Mouse (Mus musculus) spleen, embryonic (tissue): ENCODE measurements around the gene Majin.

Experiments used
- CTCF ChIA-PET: fragments of 350-600 bp; sonication (Branson Sonifier 250); formaldehyde crosslinking; loops from one replicate; lab custom pipeline; 2022; lab: Charles Lee

Majin gene

GRCm38 (mm10) chr19:6184131-6184530 lies at the start of gene Majin:
TSS of gene Majin (plus strand) at chr19:6184388.
- CTCF ChIA-PET, result no interaction called here

- CTCF ChIA-PET, result no interaction called here
These were observed 47.8 kb upstream of the Majin start for GRCm38 (mm10) chr19:6136397-6136796.

- CTCF ChIA-PET, result no interaction called here
These were observed 44.5 kb upstream of the Majin start for GRCm38 (mm10) chr19:6139701-6140100.

DNA sequence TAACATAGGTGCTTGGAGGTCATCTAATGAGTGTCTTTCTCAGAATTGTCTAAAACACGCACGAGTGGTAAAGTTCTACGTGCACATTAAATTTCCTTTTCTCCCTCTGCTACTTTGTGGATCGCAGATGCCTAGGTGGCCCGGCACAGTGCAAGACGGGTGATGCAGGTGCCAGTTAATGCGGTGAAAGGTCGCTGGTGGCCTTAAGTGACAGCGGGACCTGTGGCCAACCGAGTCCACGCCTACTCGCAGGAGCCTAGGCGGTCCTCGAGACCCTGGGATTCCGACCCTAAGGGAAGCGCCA lies 43.9 kb upstream of the Majin start:
- CTCF ChIA-PET, result interaction anchor here (0.6 kb wide), 1 partner anchor 151 kb away, joined by 8 read pairs; no protein-coding TSS in a partner anchor

GRCm38 (mm10) chr19:6140678-6141393 lies 43.4 kb upstream of the Majin start, which contains the start of gene Batf2:
TSS of gene Batf2 (plus strand) at chr19:6140983.
- CTCF ChIA-PET, result interaction anchor here (0.6 to 0.7 kb wide), 2 partner anchors 152 to 215 kb away, joined by 4 to 8 read pairs; no protein-coding TSS in a partner anchor

GRCm38 (mm10) chr19:6141394-6141749 lies 42.8 kb upstream of the Majin start, which contains the start of gene Arl2:
TSS of gene Arl2 (minus strand) at chr19:6141548.
- CTCF ChIA-PET, result interaction anchor here (0.6 to 0.7 kb wide), 3 partner anchors 13 to 215 kb away, joined by 3 to 4 read pairs (median 4); partner anchors contain the start of gene Snx15

DNA sequence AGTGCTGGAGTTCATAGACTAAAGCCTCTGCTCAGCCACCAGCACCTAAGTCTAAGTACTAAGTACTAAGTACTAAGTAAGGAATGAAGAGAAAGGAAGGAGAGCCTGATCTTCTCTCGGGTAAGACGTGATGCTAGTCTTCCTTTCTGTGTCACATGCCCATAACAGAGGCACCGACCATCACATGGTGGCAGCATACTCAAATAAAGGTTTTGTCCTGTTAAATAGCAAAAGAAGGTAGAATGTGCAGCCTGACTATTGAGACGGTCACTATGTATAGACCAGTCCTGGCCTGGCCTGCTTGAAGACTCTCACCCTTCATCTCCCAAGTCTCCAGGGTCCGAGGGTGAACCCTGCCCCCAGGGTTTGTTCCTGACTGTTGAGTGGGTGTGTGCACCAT lies 39.3 kb upstream of the Majin start:
- CTCF ChIA-PET, result no interaction called here

- CTCF ChIA-PET, result no interaction called here
These were observed 29.0 kb upstream of the Majin start for GRCm38 (mm10) chr19:6155174-6155573.

GRCm38 (mm10) chr19:6156372-6156771 lies 27.8 kb upstream of the Majin start:
- CTCF ChIA-PET, result no interaction called here

- CTCF ChIA-PET, result no interaction called here
These were observed 27.0 kb upstream of the Majin start for GRCm38 (mm10) chr19:6157220-6157619.

- CTCF ChIA-PET, result no interaction called here
These were observed 20.2 kb upstream of the Majin start for GRCm38 (mm10) chr19:6163872-6164547.

GRCm38 (mm10) chr19:6166750-6167149 lies 17.4 kb upstream of the Majin start:
- CTCF ChIA-PET, result no interaction called here

DNA sequence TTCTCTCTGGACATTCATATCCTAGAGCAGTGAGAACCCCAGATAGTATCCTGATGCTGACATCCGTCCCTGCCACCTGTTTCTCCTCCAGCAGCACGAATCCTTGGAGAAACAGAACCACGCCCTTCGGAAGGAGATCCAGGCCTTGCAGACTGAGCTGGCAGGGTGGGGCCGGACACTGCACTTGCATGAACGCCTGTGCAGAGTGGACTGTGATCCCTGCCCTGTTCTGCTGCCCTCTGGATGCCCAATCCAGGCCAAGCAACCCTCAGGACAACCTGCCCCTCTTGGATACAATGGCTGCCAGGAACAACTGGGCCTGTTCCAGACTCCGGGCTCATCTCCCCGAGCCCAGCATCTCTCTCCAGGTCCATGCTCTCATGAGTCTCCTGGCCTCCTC lies 13.0 kb upstream of the Majin start:
- CTCF ChIA-PET, result no interaction called here

DNA sequence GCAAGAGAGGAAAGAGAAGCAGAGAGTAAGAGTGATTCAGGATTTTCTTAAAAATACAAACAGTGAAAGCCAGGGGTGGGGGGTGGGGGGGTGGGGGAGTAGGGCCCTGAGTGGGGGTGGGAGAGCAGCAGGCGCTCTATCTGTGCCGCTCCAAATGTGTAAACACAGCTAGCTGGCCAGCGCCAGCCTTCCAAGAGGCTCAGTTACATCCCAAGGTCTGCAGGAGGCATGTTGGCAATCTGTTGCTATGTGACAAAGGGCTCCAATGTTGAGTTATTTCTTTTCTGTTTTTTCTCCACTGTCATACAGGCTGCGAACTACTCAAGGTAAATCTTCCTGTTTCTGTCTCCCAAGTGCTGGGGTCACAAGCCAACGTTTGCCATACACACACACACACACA lies 9.4 kb upstream of the Majin start:
- CTCF ChIA-PET, result no interaction called here

GRCm38 (mm10) chr19:6178775-6179174 lies 5.4 kb upstream of the Majin start:
- CTCF ChIA-PET, result no interaction called here

DNA sequence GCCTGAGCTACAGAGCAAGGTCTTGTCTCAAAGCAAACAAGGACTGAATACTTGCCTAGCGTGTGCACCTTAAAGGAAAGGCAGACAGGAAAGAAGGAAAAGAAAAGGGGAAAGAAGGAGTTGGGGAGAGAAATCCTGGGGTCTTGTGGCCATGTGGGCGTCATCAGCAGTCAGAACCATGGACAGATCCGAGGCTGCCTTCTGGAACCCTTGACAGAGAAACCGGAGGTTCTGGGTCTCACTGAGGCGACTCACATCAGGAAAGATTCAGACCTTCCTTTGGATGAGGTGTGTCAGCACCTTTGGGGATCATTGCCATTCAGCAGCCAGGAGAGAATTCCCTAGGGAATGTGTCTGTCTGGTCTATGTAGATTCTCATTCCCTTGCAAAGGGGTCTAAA lies 2.6 kb upstream of the Majin start:
- CTCF ChIA-PET, result no interaction called here

- CTCF ChIA-PET, result no interaction called here
These were observed 1.7 kb upstream of the Majin start for GRCm38 (mm10) chr19:6182534-6182933.

DNA sequence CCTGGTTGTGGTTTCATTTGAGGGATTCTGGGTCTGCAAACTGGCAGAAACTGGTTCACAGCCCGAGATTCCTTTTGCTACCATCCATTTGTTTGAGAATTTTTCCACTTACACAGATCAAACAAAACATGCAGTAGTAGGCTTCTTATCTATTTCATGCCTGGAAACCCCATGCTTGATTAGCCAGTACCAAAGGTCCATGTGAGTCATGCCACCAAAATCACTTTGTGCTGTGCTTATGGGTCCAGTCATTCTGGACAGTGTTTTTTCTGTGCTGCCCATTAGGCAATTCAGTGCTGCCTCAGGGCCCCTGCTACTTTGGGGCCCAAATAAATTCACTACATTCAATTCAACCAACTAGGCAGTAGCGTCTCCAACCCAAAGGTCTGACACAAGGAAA lies 20.1 kb downstream of the Majin start:
- CTCF ChIA-PET, result no interaction called here

DNA sequence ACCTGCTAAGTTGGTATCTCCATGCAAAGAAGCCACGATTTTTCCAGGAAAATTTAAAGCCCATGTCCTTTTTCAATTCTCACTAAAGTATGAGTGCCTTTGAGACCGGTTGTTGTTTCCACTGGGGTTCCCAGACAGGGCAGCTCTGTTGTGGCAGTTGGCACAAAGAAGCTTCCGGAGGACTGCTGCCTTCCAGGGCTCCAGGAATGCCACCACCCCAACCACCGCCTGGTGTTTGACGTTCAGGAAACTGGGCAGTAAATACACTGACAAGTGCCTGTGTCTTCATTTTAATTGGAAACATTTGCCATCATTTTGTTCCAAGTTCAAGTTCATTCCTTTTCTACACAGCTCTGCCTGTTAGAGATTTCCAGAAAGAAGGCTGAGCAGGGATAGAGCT lies 22.5 kb downstream of the Majin start:
- CTCF ChIA-PET, result interaction anchor here (0.7 kb wide), 1 partner anchor 699 kb away, joined by 3 read pairs; no protein-coding TSS in a partner anchor

DNA sequence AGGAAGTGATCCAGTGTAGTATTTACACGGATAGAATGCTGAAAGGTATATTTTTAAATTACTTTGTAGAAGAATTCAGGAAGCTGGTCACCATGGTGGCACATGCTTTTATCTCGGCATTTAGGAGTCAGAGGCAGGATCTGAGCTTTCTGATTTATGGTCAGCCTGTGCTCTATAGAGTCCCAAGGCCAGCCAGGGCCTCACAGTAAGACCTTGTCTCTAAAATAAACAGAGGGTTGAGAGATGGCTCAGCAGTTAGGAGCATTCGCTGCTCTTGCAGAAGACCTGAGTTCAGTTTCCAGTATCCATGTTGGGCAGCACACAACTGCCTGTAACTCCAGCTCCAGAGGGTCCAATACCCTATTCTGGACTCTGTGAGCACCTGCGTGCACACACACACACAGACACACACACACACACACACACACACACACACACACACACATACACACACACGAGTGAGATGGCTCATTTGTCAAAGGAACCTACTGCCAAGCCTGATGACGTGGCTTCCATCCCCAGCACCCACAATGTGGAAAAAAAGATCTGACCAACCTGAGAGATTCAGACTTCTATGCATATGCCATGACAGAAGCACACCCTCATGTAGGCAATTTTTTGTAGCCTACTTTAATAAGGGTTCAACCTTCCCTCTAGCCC lies 32.0 kb downstream of the Majin start:
- CTCF ChIA-PET, result interaction anchor here (0.6 kb wide), 1 partner anchor 28 kb away, joined by 16 read pairs; no protein-coding TSS in a partner anchor

DNA sequence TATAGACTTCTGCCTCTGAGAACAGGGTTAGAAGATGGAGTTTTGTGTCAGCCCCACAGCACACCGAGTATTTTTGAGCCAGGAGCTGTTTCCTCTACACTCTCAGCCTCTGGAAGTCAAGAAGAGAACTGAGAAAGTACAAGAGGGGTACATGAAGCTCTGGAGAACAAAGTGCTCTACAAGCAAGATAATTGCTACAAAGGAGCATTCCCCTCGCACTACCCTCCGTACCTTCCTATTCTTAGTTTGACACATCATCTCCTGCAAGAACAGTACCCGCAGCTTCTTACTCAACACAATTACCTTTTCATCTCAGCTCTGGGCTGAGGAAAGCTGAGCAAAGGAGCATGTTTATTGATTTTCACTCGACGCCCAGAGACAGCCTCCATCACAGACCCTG lies 34.4 kb downstream of the Majin start:
- CTCF ChIA-PET, result interaction anchor here (0.5 kb wide), 1 partner anchor 263 kb away, joined by 4 read pairs; no protein-coding TSS in a partner anchor

DNA sequence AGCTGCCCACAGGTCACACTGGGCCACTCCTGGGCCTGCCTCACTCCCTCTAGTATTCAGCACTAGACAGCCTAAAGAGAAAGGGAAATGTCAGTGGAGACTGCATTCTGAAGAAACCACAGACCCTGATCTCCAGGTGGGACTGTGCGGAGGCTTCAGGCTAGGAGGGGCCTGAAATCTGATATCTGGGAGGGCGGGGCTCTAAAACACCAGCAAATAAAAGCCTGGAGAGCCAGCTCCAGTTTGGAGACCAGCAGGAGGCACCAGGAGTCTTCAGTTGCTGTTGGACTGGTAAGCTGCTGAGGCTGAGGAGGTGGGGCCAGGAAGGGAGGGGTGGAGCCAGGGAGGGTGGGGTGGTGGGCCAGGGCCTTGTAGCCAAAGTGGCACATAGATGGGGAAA lies 41.9 kb downstream of the Majin start, which contains the start of gene Gpha2:
Gpha2 (plus strand) TSS at position 246 of the 400 bp plus-strand sequence.
- CTCF ChIA-PET, result no interaction called here
